Mouse (Mus musculus) lung, adult 10 weeks (tissue): ENCODE measurements around the gene Olfr498. TPM values are rescaled to one million over a fixed set of nuclear protein-coding genes. Genes with fewer than 3 reads are reported as not detected.

Experiments used
- polyA plus RNA-seq: library from polyadenylated mRNA; stranded (reverse); fragments of 350-450 nt; fragmentation: Illumina TruSeq; extraction: RNeasy Lipid Tissue Mini Kit (QIAGEN cat#74804); gene quantifications from one replicate; pipeline ENCODE4 v1.2.3, GENCODE M21; 2014; ENCODE audit warnings: low read depth, low replicate concordance; ENCODE audit not compliant: insufficient read depth

Olfr498 gene
- not detected for polyA plus RNA-seq

DNA sequence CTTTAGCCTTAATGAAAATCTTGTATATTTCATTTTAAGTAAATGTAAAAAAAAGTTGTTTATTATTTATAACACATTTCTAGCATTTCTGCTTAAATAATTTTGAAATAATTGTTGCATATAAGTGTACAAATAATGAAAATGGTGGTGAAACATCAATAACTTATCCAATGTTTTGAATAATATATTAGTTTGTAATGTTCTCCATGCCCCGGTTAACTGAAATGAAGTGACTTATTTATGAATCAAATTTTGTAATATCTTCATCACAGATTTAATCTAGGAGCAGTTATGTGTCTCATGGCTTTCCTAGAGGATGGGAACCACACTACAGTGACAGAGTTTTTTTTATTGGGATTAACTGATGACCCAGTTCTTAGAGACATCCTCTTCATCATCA, at the start of gene Olfr498:
Olfr498 (plus strand) TSS at position 301 of the 400 bp plus-strand sequence.

DNA sequence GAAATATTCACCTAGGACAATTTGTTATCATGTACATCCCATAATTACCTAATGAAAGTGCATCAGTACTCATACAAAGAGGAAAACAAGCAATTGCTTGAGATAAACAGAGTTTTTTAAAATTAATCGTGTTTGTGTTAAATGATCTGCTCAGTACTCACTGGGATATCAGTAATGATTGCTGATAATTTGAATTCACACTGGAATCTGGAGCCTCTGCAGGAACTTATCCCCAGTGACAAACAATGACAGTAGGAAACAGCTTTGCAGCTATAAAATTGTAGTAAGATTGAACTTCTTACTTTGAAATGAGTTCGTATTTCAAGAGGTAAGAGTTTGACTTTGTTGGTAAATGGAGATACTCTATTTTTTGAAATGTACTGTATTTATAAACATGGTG, 45.0 kb upstream of the Olfr498 start, which contains the start of gene Olfr497:
Olfr497 (plus strand) TSS at position 301 of the 400 bp plus-strand sequence.

Other genes starting within 250 kb of the Olfr498 start
- gene Olfr488, start 207.0 kb upstream of the Olfr498 start, polyA plus RNA-seq, result not detected
- gene Olfr490, start 176.4 kb upstream of the Olfr498 start, polyA plus RNA-seq, result not detected
- not detected for gene Olfr491, start 151.9 kb upstream of the Olfr498 start, polyA plus RNA-seq
- gene Olfr492, start 141.7 kb upstream of the Olfr498 start, polyA plus RNA-seq, result not detected
- gene Olfr493, start 118.3 kb upstream of the Olfr498 start, polyA plus RNA-seq, result not detected
- not detected for gene Olfr494, start 100.0 kb upstream of the Olfr498 start, polyA plus RNA-seq
- gene Olfr495, start 72.2 kb upstream of the Olfr498 start, polyA plus RNA-seq, result not detected
- gene Olfr497, start 44.9 kb upstream of the Olfr498 start, polyA plus RNA-seq, result not detected
- gene Olfr502, start 59.7 kb downstream of the Olfr498 start, polyA plus RNA-seq, result not detected
- gene Olfr503, start 79.2 kb downstream of the Olfr498 start, polyA plus RNA-seq, result not detected
- gene Olfr504, start 100.5 kb downstream of the Olfr498 start, polyA plus RNA-seq, result not detected
- not detected for gene Olfr506, start 145.5 kb downstream of the Olfr498 start, polyA plus RNA-seq
- gene Olfr507, start 156.5 kb downstream of the Olfr498 start, polyA plus RNA-seq, result not detected
- not detected for gene Olfr508, start 164.7 kb downstream of the Olfr498 start, polyA plus RNA-seq
- gene Olfr509, start 186.6 kb downstream of the Olfr498 start, polyA plus RNA-seq, result not detected
- not detected for gene Olfr510, start 201.1 kb downstream of the Olfr498 start, polyA plus RNA-seq
- gene Olfr512, start 248.0 kb downstream of the Olfr498 start, polyA plus RNA-seq, result not detected